Mouse (Mus musculus) G1E (cell line): ENCODE measurements around the gene Trpm4.

ENCODE experiments used
- CTCF ChIP-seq: IDR thresholded peaks from 2 replicates; pipeline ENCODE4 v1.5.1; 2012; ENCODE audit warnings: low read depth, low read length, inconsistent platforms, mixed read lengths
- GATA1 ChIP-seq: IDR thresholded peaks from 2 replicates; pipeline ENCODE4 v1.6.1; 2012; ENCODE audit warnings: borderline replicate concordance, low read length, inconsistent platforms, mixed read lengths

DNA sequence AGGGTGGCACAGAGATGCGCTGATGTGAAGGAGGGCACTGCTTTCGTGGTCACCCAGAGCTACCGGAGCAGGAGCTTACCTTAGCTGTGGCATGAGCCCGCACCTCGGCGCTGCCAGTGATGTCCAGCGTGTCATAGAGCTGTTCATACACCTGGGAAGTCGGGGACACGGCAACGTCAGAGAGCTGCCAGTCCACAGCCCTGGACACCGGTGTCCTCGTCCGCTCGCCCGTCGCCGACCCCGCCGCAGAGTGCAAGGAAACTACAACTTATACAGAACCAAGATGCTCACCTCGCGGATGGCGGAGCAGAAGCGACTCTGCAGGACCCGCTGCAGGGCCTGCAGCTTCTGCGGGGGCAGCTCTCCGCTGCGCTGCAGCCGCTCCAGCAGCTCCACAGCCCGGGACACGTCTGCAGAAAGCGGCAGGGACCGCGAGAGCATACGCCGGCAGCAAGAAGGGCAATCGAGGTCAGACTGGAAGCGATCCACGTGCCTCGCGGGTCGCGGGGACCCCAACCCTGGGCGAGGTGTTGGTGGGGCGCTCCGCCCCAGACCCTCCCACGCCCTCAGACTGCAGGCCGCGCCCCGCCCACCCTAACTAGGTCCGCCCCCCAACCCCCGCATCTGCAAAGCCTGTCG lies 36.4 kb upstream of the Trpm4 start:
- TF ChIP-seq CTCF (no peak), GATA1 (no peak)
